Mouse (Mus musculus) ES-E14 (cell line): Measurements from ENCODE around the gene Fuz.

Experiments used
- CHD2 ChIP-seq: IDR thresholded peaks from 2 replicates; pipeline ENCODE4 v1.6.1; 2014; ENCODE audit warnings: mild to moderate bottlenecking, low read depth, low read length, inconsistent platforms
- HCFC1 ChIP-seq: IDR thresholded peaks from 2 replicates; pipeline ENCODE4 v1.6.1; 2012; ENCODE audit warnings: low read length, inconsistent platforms, borderline replicate concordance; ENCODE audit not compliant: insufficient read depth
- MAFK ChIP-seq: IDR thresholded peaks from 2 replicates; pipeline ENCODE4 v1.6.1; 2014; ENCODE audit warnings: mild to moderate bottlenecking, low read depth, low read length, inconsistent platforms; ENCODE audit not compliant: insufficient read depth
- ZNF384 ChIP-seq: IDR thresholded peaks from 2 replicates; pipeline ENCODE4 v1.6.1; 2012; ENCODE audit warnings: low read depth, low read length, inconsistent platforms

DNA sequence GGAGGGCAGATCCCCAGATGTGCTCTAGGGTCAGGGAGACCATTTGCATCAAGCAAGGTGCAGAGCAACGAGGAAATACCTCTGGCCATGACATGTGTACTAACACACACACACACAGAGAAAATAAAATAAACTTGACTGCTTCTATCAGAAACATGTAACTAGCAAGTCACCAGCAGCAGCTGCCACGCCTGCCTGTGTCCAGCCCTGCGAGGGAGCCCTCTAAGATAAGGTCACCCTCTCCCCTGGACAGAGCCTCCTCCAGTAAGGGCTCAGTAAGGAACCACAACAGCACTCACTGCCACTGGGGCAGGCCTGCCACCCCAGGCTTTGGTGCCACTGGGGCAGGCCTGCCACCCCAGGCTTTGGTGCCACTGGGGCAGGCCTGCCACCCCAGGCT lies 22.3 kb downstream of the Fuz start:
- no peak for TF ChIP-seq CHD2
- TF ChIP-seq MAFK = no peak
- no peak for TF ChIP-seq HCFC1
- TF ChIP-seq ZNF384 = no peak
